Mouse (Mus musculus) kidney, postnatal 0 days (tissue): ENCODE data around the gene Abcg5. TPM values are rescaled to one million over a fixed set of nuclear protein-coding genes. Genes with fewer than 3 reads are reported as not detected.

ENCODE experiments used
- ATAC-seq: fragments of 200-750 bp; cut with Nextera tagmentation; replicated peaks from 2 replicates; pipeline ENCODE4 v1.8.0; 2017; ENCODE audit warnings: low read depth, moderate number of reproducible peaks, moderate TSS enrichment, moderate library complexity; ENCODE audit not compliant: low FRiP score
- DNase-seq: peaks from one replicate; pipeline ENCODE4 v3.0.0-alpha.2; 2016; ENCODE audit warnings: low spot score
- H3K27ac ChIP-seq: fragments of 300-500 bp; sonication (generic); 2 replicates; pipeline ENCODE4 v1.5.1; 2014; ENCODE audit warnings: mild to moderate bottlenecking
- H3K27me3 ChIP-seq: fragments of 300-500 bp; sonication (generic); 2 replicates; pipeline ENCODE4 v1.6.1; 2014; ENCODE audit warnings: low read length, mixed read lengths; ENCODE audit not compliant: insufficient read depth
- H3K36me3 ChIP-seq: fragments of 300-500 bp; sonication (generic); 2 replicates; pipeline ENCODE4 v1.6.1; 2014; ENCODE audit warnings: low read length, mixed read lengths; ENCODE audit not compliant: insufficient read depth
- H3K4me1 ChIP-seq: fragments of 300-500 bp; sonication (generic); replicated peaks from 2 replicates; pipeline ENCODE4 v1.6.1; 2014; ENCODE audit warnings: antibody characterized with exemption, low read length, mixed read lengths; ENCODE audit not compliant: insufficient read depth
- H3K4me2 ChIP-seq: fragments of 300-500 bp; sonication (generic); 2 replicates; pipeline ENCODE4 v1.6.1; 2014; ENCODE audit warnings: mild to moderate bottlenecking, low read length, moderate library complexity, mixed read lengths
- H3K4me3 ChIP-seq: fragments of 300-500 bp; sonication (generic); replicated peaks from 2 replicates; pipeline ENCODE4 v1.5.1; 2014; ENCODE audit warnings: low read depth, low read length
- H3K9ac ChIP-seq: fragments of 300-500 bp; sonication (generic); 2 replicates; pipeline ENCODE4 v1.6.1; 2014; ENCODE audit warnings: low read depth, low read length
- H3K9me3 ChIP-seq: fragments of 300-500 bp; sonication (generic); replicated peaks from 2 replicates; pipeline ENCODE4 v1.6.1; 2016; ENCODE audit warnings: low read length, inconsistent platforms, mixed read lengths
- CTCF ChIP-seq: IDR thresholded peaks from 2 replicates; pipeline ENCODE4 v1.5.1; 2016; ENCODE audit warnings: antibody characterized with exemption, low read depth, mild to moderate bottlenecking, moderate library complexity
- WGBS: fragments of 180-500 bp; shearing (Covaris S2); extraction: QIAGEN DNeasy Blood & Tissue Kit; methylation state at CpG from one replicate; pipeline ENCODE4 v1.1.7; 2014; 5-methylcytosine and 5-hydroxymethylcytosine counted together
- polyA plus RNA-seq: library from polyadenylated mRNA; unstranded; fragments of >200 nt; fragmentation: Nextera tagmentation; extraction: Ambion mirVana; gene quantifications from 2 replicates; pipeline ENCODE4 v1.2.1, GENCODE M21; 2015

Abcg5 gene
- polyA plus RNA-seq: 4.1 and 4.8 TPM in 2 replicates

DNA sequence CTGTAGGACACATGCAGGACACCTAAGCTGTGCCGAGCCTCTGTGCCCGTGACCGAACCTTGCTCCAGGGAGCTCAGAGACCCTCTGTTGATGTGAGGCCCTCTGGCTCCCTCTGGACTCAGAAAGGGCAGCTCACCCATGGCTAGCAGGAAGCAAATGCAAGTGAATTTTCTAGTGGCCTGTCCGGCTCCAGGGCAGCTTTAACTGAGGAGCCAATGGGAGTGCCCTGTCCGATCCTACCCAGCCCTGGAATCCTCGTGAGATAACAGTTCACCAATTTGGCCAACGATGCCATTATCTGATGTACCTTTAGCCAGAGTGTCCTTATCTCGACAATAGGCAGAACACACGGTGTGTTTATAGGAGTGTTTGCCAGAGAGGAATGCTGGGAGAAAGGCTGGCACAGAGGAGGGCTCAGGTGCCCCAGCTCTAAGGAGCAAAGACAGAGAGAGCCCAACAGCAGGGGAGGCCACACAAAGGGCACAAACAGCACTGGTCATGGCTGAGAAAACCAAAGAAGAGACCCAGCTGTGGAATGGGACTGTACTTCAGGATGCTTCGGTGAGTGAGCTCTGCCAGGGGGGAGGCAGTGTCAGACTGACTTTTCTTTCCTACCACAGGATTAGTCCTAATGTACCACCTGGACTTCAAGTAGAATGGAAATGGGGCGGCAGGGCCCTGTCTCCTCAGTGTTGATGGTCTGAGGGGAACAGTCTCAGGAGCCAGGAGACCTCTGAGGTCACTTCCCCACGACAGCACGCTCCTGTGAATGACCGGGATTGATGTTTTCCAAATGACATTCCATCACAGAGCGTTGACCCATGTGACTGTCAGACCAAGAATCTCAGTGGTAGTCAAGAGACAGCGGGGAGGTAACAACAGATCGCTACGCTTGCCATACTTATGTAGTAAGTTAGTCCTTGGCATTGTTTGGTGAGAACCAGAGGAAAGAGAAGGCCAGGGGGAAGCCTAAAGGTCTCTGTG, at the start of gene Abcg5:
Abcg5 (minus strand) TSS at position 278 of the 984 bp plus-strand sequence.
- Histone ChIP-seq H3K36me3 (no peaks in the 10 kb centered on the region), H3K4me1 (peaks cover 12% of the 10 kb centered on the region; the same call in 1 of the 2 replicates), H3K4me3 (no peak within 1 kb of the TSS), H3K9ac (no peak within 1 kb of the TSS), H3K9me3 (no peaks in the 10 kb centered on the region), H3K27me3 (no peaks in the 10 kb centered on the region), H3K4me2 (no peak within 1 kb of the TSS), H3K27ac (no peak within 1 kb of the TSS)
- ATAC-seq (no peak; the same call in 1 of the 2 replicates), DNase-seq (no peak)
- peak; percentile 20; the same call in 1 of the 2 replicates for TF ChIP-seq CTCF
- 64% methylated on average over 18 of the region's 18 CpGs for WGBS

DNA sequence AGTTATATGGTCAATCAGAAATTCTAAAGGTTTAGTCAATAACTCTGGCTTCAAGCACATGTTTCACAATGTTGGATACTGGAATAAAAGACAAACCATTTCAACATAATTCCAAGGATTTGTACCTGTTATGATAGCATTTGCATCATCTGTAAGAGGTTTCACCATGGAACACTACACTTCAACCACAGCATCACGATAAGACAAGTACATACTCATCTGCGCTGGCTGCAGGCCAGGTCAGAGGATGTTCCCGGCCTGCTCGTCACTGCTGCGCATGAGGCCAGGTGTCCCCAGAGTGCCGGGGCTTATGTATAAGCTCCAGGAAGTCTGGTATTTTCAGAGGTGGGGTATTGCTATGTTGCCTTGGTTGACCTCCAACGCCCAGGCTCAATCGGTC, 49.8 kb upstream of the Abcg5 start:
- Histone ChIP-seq H3K4me1 (no peaks in the 10 kb centered on the region), H3K4me3 (no peak overlapping the region), H3K27ac (no peak overlapping the region), H3K9ac (no peak overlapping the region), H3K27me3 (no peaks in the 10 kb centered on the region), H3K9me3 (no peaks in the 10 kb centered on the region), H3K36me3 (peaks cover 11% of the 10 kb centered on the region; the same call in 1 of the 2 replicates), H3K4me2 (no peak overlapping the region)
- DNase-seq: no peak
- WGBS: 89% methylated on average over 8 of the region's 8 CpGs
- no peak for ATAC-seq
- TF ChIP-seq CTCF: no peak

DNA sequence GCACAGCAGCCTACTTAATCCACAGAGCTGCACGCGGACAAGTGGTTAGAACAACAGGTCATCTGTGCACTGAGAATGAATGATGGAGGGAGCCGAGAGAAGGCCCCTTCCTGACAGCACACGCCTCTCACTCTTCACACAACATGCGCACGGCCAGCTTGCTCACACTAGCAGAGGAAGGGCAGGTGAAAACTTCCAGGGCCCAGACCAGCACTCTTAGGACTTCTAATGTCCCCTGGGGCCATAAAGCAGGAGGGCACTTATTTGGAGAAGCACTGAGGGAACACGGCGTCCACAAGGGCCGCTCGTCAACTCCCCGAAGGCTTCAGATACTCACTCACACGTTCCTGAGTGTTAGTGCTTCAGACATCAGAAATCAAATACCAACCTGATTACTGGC, 48.5 kb upstream of the Abcg5 start:
- no peak for TF ChIP-seq CTCF
- Histone ChIP-seq H3K4me1 (no peaks in the 10 kb centered on the region), H3K4me2 (no peak overlapping the region), H3K36me3 (peaks cover 11% of the 10 kb centered on the region; the same call in 1 of the 2 replicates), H3K9me3 (no peaks in the 10 kb centered on the region), H3K27ac (no peak overlapping the region), H3K9ac (no peak overlapping the region), H3K4me3 (no peak overlapping the region), H3K27me3 (no peaks in the 10 kb centered on the region)
- ATAC-seq (no peak), DNase-seq (no peak)
- 82% methylated on average over 12 of the region's 12 CpGs for WGBS

DNA sequence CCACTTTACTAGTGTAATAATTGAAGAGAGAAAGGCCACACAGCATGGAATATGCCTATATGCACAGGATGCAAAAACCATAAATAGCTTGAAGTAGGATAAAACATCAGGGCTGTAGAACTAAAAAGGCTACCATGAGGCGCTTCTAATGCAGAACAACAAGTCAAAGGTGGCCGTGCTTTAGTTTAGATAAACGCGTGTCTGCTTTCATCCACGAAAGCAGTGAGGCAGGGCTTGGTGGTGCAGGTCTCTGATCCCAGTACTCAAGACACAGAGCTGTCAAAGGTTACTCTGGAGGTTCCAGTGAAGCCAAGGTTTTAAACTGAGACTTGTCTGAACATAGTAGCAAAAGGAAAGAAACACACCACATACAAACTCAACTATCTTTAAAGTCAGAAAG, 46.3 kb upstream of the Abcg5 start:
- 77% methylated on average over 5 of the region's 5 CpGs for WGBS
- no peak overlapping the region for H3K4me3 ChIP-seq
- H3K4me2 ChIP-seq: no peak overlapping the region
- H3K4me1 ChIP-seq: no peaks in the 10 kb centered on the region
- H3K27ac ChIP-seq: no peak overlapping the region
- no peaks in the 10 kb centered on the region for H3K27me3 ChIP-seq
- ATAC-seq: no peak
- H3K9ac ChIP-seq: no peak overlapping the region
- DNase-seq: no peak
- H3K9me3 ChIP-seq: no peaks in the 10 kb centered on the region
- H3K36me3 ChIP-seq: peaks cover 20% of the 10 kb centered on the region; the same call in 1 of the 2 replicates
- TF ChIP-seq CTCF: no peak

DNA sequence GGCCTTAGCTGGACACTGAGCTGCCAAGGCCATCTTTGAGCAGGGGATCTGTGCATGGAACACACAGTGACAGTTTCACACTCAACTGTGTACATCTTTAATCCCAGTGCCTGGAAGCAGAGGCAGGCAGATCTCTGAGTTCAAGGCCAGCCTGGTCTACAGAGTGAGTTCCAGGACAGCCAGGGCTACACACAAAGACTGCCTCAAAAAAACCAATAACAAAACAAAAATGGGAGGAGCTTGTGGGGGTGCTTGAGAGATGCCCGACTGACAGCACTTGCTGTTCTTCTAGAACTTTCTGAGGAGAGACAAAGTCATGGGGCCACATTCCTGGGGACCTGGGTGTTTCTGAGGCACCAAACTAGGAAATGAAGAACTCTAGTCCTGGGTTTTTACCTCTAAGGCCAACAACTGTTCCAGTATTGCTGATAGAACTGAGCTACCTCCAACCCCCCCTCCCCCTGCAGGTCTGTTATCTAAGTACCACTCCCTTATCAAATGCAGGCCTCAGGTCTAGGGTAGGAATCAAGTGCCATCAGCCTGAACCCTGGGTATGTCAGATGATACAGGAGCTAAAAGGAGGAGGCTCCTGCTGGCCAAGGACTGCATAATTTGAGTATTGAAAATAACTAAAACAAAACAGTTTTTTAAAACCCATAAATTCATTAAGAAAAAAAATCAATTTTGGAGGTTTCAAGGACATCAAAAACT, 45.5 kb upstream of the Abcg5 start:
- 75% methylated on average over 1 of the region's 1 CpGs for WGBS
- Histone ChIP-seq H3K9ac (no peak overlapping the region), H3K9me3 (no peaks in the 10 kb centered on the region), H3K36me3 (peaks cover 20% of the 10 kb centered on the region; the same call in 1 of the 2 replicates), H3K27ac (no peak overlapping the region), H3K27me3 (no peaks in the 10 kb centered on the region), H3K4me3 (no peak overlapping the region), H3K4me1 (no peaks in the 10 kb centered on the region), H3K4me2 (no peak overlapping the region)
- no peak for TF ChIP-seq CTCF
- no peak for DNase-seq
- ATAC-seq: no peak

DNA sequence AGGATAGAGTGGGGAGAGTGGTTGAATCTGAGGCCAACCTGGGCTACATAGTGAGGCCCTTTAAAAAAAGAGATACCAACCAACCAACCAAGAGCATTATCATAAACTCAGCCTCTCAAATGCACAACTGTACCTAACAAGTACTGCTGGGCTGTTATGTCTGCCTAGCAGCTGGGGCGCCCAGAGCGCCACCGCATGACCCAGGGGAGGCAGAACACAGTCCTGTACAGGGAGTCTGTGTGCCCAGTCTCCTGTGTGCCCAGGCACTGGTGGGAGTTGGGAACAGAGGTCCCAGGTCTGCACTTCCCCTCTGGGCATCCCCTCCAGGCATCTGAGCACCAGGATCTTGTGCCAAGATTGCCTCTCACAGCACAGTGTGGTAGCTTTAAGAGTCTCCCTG, 42.4 kb upstream of the Abcg5 start:
- H3K9ac ChIP-seq: no peak overlapping the region
- H3K9me3 ChIP-seq: no peaks in the 10 kb centered on the region
- no peak for TF ChIP-seq CTCF
- no peak overlapping the region for H3K4me2 ChIP-seq
- H3K27me3 ChIP-seq: no peaks in the 10 kb centered on the region
- no peaks in the 10 kb centered on the region for H3K4me1 ChIP-seq
- H3K27ac ChIP-seq: no peak overlapping the region
- DNase-seq: no peak
- no peak overlapping the region for H3K4me3 ChIP-seq
- peaks cover 28% of the 10 kb centered on the region; the same call in 1 of the 2 replicates for H3K36me3 ChIP-seq
- ATAC-seq: no peak
- 98% methylated on average over 3 of the region's 3 CpGs for WGBS
